19 mouse cellular contexts compared by ENCODE assay signal in the genomic region with DNA sequence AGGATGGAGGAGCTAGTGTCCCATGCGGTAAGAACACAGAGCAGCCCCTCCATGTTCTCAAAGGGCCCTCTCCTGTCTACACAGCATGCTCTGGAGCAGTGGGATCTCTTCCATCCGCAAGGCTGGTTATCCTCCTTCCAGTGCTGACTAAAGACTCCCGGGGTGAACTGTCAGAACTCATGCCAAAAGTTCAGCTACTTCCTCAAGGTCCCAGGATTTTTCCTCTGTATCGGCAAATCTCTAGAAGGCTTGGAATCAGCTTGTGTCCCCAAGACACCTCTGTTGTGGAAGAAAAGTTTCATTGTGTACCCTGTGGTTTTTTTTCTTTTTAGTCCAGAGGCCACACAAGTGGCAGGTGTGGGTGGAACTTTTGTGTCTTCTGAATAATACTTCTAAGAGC. TPM values are rescaled to one million over a fixed set of nuclear protein-coding genes. Genes with fewer than 3 reads are reported as not detected.
DNase-seq lines count a peak whose midpoint lies in the region.
"Had no signal": no experiment of that assay in that cellular context is flagged by ENCODE, and none has a peak within 500 bp of the region (broad histone marks: within the 10 kb centered on the region; RNA-seq: fewer than 3 reads in every experiment).

No protein-coding gene starts in this region.

- H3K4me1 ChIP-seq in forebrain, embryonic 10.5 days: peaks cover 13% of the 10 kb centered on the region
- H3K4me1 ChIP-seq: embryonic facial prominence, embryonic 13.5 days; forebrain, embryonic 13.5 days; hindbrain, embryonic 13.5 days had no signal

- no peak overlapping the region for H3K27ac ChIP-seq in forebrain, embryonic 10.5 days
- H3K27ac ChIP-seq: embryonic facial prominence, embryonic 13.5 days; forebrain, embryonic 13.5 days; heart, embryonic 15.5 days; hindbrain, embryonic 13.5 days; hindbrain, postnatal 0 days had no signal

- H3K27me3 ChIP-seq in forebrain, embryonic 10.5 days (ENCODE audit: poor library complexity, severe bottlenecking): no peaks in the 10 kb centered on the region
- H3K27me3 ChIP-seq: embryonic facial prominence, embryonic 13.5 days; forebrain, embryonic 13.5 days; heart, embryonic 15.5 days; hindbrain, embryonic 13.5 days; Patski had no signal

- WGBS in forebrain, embryonic 10.5 days: 81% methylated on average over 4 of the region's 4 CpGs

- no peaks in the 10 kb centered on the region for H3K36me3 ChIP-seq in forebrain, embryonic 10.5 days (replicated peaks)
- H3K36me3 ChIP-seq: embryonic facial prominence, embryonic 13.5 days; heart, embryonic 15.5 days; hindbrain, embryonic 13.5 days had no signal

- no peak overlapping the region for H3K4me3 ChIP-seq in forebrain, embryonic 10.5 days
- H3K4me3 ChIP-seq: embryonic facial prominence, embryonic 13.5 days; forebrain, embryonic 13.5 days; heart, embryonic 15.5 days; hindbrain, embryonic 13.5 days had no signal

- peak; percentile 45 for DNase-seq in adrenal gland, adult 2 months
- no peak for DNase-seq in adrenal gland, postnatal 25 days
- DNase-seq in ovary, adult 18-20 months (ENCODE audit: low spot score): peak; percentile 25
- no peak for DNase-seq in ovary, postnatal 36 days (ENCODE audit: low spot score)
- DNase-seq in adrenal gland, postnatal 36 days: peak; percentile 34 to 50
- no peak for DNase-seq in right cerebral cortex, postnatal 25 days
- no peak for DNase-seq in forebrain, embryonic 10.5 days (ENCODE audit: extremely low spot score, low spot score)
- DNase-seq: cerebellum, adult 18-20 months; cerebellum, adult 9-11 months; cerebellum, postnatal 36 days; forebrain, postnatal 0 days; gastrocnemius, postnatal 14 days; heart, postnatal 14 days had no signal

- no peaks in the 10 kb centered on the region for H3K9me3 ChIP-seq in forebrain, embryonic 10.5 days
- H3K9me3 ChIP-seq: embryonic facial prominence, embryonic 13.5 days; forebrain, embryonic 13.5 days; heart, embryonic 15.5 days; hindbrain, embryonic 13.5 days had no signal

RNA-seq across cellular contexts. Expression of a gene that starts 18.8 kb away (rescaled TPM):
- total RNA-seq in adrenal gland, adult 2 months (2021): 10 to 100 TPM; 12.5 to 23.0 TPM
- polyA plus RNA-seq in adrenal gland, adult 2 months (2012; rRNA removed): 3.5 and 4.2 TPM in 2 replicates
- total RNA-seq in adrenal gland, postnatal 25 days (2021): 13.0 and 21.0 TPM in 2 replicates
- 10 to 100 TPM; 21.5 to 32.8 TPM for total RNA-seq in adrenal gland, postnatal 36 days (2021)
- polyA plus RNA-seq in forebrain, embryonic 10.5 days (2016; fragmentation: Nextera tagmentation; extraction: Ambion mirVana): 45.5 and 46.6 TPM in 2 replicates

Comparison
In these comparisons a context has a peak if more than half of its experiments do, and no peak if none do; other contexts are left out.
1. DNase-seq: peak in adrenal gland, adult 2 months (single experiment), ovary, adult 18-20 months (single experiment) and adrenal gland, postnatal 36 days (2 of 2); none in adrenal gland, postnatal 25 days (single experiment), ovary, postnatal 36 days (single experiment), right cerebral cortex, postnatal 25 days (single experiment) and forebrain, embryonic 10.5 days (single experiment).